Mouse (Mus musculus): ENCODE measurements around the gene Grik1.

The Grik1 gene

DNA sequence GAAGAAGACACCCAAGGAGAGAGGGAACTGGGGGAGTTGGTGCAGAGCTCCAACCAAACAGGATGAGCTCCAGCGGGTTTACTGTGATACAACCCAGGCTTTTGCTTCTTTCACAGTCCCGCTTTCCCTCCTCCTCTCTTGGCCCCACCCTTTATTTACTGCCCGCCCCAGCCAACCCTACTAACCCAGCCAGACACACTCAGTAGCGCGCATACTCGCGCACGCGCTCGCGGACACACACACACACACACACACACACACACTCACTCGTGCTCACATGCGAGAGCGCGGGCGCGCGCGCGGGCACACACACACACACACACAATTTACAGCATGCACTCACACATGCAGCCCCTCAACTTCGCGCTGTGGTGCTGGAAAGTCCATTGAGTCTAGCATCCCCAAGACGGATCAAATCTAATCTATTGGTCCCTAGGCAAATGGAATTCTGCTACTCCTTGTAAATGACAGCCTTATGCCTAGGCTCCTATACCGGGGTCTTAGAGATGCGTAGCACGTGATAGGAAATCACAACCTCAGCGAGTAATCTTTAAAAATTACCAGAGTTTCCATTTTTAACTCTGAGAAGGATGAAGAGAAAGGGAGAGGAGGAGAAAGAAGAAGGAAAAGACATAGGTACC is at the start of gene Grik1:
Gene Grik1, minus strand, starts transcription at position 134 of the 641 bp plus-strand sequence.
- in situ Hi-C loops (cut with MboI; ENCODE audit: unreplicated experiment in 2 of 2) = no loop called here

- in situ Hi-C loops (cut with MboI; ENCODE audit: unreplicated experiment in 2 of 2) = no loop called here
These were observed 4.1 kb upstream of the Grik1 start for GRCm38 (mm10) chr16:88294209-88294608.

DNA sequence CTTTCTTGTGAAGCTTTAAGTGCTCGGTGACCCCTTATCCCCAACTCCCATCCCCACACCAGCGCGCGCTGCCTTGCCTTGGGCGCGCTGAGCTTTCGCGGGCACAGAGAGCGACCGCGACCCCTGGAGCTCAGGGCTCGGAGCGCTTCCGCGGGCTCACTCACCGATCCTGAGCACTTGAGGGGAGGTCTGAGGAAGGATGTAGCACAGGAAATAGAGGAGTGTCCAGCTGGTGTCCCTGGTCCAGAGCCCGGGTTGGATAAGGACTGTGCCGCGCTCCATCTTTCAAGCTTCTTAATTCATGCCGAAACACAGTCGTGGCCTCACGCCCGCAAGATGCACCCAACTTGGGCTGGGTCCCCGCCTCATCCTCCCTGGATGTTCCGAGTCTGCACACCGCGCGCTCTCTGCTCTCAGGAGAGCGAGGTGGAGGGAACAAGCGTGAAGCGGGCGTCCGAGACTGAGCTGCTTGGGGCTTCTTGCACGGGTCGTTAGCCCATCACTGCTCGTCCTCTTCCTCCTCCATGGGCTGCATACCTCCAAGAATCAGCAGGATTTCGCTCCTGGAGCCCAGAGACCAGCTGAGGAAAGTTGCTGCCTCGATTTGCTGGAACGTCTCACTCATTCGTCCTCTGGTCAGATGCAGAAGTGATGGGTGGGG is 514 bp downstream of the Grik1 start:
- in situ Hi-C loops (cut with MboI; ENCODE audit: unreplicated experiment in 2 of 2) = no loop called here

- in situ Hi-C loops (cut with MboI; ENCODE audit: unreplicated experiment in 2 of 2) = no loop called here
These were observed 31.7 kb downstream of the Grik1 start for GRCm38 (mm10) chr16:88258407-88258806.

DNA sequence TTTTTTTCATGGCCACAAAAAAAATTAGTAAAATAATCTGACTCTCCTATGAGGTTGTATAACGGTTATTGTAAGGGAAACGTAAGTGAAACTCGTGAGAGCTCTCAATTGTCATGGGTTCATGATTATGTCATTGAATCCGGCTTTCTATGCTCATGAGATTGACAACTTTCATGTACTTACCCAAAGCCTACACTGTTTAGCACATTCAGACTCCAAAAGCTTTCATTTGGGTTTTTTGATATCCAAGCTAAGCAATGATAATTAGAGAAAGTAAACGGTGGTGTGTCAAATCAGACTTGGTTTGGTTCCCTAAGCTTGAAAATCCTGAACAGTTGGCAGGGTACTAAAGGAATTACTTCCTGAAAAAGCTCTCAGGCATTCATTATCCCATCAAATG is 33.0 kb downstream of the Grik1 start:
- in situ Hi-C loops (cut with MboI; ENCODE audit: unreplicated experiment in 2 of 2) = no loop called here

DNA sequence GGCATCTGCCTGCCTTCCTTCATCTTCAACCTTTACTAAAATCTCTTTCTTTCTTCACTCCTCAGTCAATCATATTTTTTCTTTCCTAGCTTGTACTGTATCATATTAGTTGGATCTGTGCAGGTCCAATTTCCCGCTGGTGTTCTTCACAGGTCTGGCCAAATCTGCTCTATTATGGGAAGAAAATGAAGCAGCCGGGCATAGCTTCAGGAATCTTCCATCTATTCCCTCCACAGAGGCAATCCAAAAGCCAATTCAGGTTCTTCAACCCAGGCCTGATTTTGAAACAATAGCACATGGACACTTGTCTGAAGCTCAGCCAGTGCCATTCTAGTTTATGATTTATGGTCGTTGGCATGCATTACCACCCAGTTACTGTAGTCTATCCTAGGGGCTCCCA is 34.0 kb downstream of the Grik1 start:
- in situ Hi-C loops (cut with MboI; ENCODE audit: unreplicated experiment in 2 of 2) = no loop called here

GRCm38 (mm10) chr16:88252676-88253075 is 37.4 kb downstream of the Grik1 start:
- in situ Hi-C loops (cut with MboI; ENCODE audit: unreplicated experiment in 2 of 2) = no loop called here

DNA sequence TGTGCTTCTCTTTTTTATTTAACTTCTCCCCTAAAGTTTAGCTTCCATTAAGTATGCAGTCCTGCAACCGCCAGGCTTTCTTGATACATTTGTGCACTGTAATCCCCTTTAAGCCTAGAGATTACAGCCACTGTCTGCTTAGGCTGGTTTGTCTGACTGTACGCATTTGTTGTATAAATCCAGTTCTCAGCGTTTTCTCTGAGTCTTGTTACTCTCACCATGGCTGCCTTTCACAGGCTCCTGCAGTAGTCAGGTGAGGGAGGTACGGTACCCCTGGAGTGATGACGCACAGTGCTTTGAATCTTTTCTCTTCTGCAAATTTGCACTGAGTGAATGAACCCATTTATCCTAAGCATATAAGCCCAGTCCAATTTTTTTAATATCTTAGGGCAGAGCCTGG is 39.0 kb downstream of the Grik1 start:
- in situ Hi-C loops (cut with MboI; ENCODE audit: unreplicated experiment in 2 of 2) = no loop called here

- in situ Hi-C loops (cut with MboI; ENCODE audit: unreplicated experiment in 2 of 2) = no loop called here
These were observed 40.2 kb downstream of the Grik1 start for GRCm38 (mm10) chr16:88249825-88250224.

DNA sequence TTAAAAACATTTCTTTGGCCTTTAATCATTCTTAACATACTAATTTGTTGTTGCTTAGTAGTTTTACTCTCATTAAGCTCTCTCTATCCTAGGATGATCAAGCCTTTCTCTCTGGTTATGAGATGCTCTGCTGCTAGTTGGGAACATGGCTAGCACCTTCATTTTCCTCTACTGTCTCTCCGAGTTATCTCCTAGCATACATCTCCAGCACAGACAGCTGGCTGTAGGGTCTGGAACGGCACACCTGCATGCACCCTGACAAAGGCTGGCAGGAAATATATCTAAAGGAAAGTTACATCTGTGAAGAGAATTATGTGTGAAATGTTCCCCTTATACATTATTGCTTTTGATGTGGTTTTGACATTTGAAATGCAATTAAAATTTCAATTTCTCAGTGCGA is 42.5 kb downstream of the Grik1 start:
- in situ Hi-C loops (cut with MboI; ENCODE audit: unreplicated experiment in 2 of 2) = no loop called here

GRCm38 (mm10) chr16:88244658-88245057 is 45.4 kb downstream of the Grik1 start:
- in situ Hi-C loops (cut with MboI; ENCODE audit: unreplicated experiment in 2 of 2) = no loop called here

- in situ Hi-C loops (cut with MboI; ENCODE audit: unreplicated experiment in 2 of 2) = no loop called here
These were observed 64.4 kb downstream of the Grik1 start for GRCm38 (mm10) chr16:88225616-88226015.

- in situ Hi-C loops (cut with MboI; ENCODE audit: unreplicated experiment in 2 of 2) = loop anchor here in 1 of 2 experiments (25.0 kb wide), 1 partner anchor 710 kb away; no protein-coding TSS in a partner anchor
These were observed 68.1 kb downstream of the Grik1 start for GRCm38 (mm10) chr16:88221932-88222331.

DNA sequence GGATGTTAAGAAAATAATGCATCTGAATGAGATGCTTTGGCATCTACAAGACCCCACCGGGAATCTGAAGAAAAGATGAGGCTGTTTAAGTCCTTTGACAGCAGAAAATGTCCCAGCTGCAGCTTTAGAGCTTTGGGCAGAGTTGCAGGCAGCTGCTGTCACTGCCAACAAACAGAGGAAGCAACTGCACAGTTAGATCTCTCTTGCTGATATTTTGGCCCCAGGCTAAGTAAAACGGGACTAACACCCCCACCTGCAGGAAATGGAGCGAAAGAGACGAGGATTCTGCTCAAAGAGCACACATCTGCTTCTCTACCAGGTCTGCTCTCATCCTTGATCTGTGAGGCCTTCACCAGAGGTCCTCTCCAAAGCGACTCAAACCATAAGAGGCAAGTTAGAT is 77.5 kb downstream of the Grik1 start:
- in situ Hi-C loops (cut with MboI; ENCODE audit: unreplicated experiment in 2 of 2) = loop anchor here in 1 of 2 experiments (25.0 kb wide), 1 partner anchor 700 kb away; no protein-coding TSS in a partner anchor

- in situ Hi-C loops (cut with MboI; ENCODE audit: unreplicated experiment in 2 of 2) = loop anchor here in 1 of 2 experiments (25.0 kb wide), 1 partner anchor 700 kb away; no protein-coding TSS in a partner anchor
These were observed 78.2 kb downstream of the Grik1 start for GRCm38 (mm10) chr16:88211852-88212251.

DNA sequence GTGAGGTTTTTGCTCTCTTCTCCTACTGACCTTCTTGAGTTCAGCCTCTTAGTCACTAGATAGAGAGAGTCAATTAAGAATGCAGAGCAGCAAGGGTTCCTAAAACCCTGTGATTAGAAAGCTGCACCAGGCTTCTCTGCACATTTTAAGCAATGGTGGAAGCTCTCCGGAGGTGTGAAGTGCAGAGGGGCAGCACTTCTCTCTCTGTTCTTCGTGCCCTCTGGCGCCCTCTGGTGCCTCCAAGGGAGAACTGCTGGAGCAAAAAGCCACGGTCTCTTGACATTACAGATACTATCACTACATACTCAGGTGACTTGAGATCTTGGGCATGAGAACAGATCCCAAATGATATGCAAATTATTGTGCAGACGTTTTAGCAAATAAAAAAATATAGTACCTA is 85.7 kb downstream of the Grik1 start:
- in situ Hi-C loops (cut with MboI; ENCODE audit: unreplicated experiment in 2 of 2) = loop anchor here (10.0 to 25.0 kb wide), 2 partner anchors 690 to 692 kb away; no protein-coding TSS in a partner anchor

DNA sequence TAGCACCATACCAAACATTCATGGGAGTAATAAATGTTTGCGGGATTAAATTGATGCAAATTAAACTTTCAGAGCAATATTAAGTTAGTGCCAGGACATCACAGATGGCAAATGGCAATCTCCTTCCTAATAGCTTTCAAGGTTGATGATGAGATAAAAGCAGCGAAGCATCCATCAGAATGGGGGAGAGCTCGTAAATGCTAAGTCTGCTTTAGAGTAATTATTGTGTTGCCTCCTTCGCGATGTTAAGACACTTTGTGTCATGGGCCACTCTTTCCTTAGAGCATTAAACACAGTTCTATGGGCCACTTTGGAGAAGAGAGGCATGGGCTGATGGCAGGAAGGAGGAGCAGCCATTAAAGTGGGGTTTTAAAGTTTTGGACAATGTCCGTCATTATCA is 86.1 kb downstream of the Grik1 start:
- in situ Hi-C loops (cut with MboI; ENCODE audit: unreplicated experiment in 2 of 2) = loop anchor here (10.0 to 25.0 kb wide), 2 partner anchors 689 to 692 kb away; no protein-coding TSS in a partner anchor

DNA sequence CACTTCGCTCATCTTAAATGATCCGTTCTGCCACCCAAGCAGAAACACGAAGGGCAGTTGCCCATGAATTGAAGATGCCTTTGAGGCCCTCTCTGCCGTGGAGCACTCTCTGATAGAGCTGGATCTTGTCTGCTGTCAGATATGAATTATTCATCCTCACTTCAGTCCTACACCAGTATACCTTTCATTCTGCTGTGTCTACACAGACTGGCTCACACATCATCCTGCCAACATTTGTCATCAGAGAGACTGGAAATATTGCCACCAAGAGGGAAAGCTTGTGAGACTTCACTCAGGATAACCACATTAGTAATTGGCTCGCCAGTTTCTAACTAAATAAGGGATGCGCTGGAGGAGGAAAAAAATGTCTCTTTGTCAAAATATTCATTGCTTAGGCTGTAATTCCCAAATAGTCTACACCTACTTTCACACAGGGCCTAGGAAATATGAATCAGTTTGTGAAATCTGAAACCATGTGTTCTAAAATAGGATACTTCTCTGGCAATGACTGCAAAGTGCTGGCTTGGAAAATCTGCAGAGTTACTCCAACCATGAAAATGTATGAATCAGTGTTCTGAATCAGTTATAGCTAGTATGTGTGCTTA is 102.5 kb downstream of the Grik1 start:
- in situ Hi-C loops (cut with MboI; ENCODE audit: unreplicated experiment in 2 of 2) = no loop called here

GRCm38 (mm10) chr16:88178813-88179212 is 111.3 kb downstream of the Grik1 start:
- in situ Hi-C loops (cut with MboI; ENCODE audit: unreplicated experiment in 2 of 2) = no loop called here

GRCm38 (mm10) chr16:88177364-88177763 is 112.7 kb downstream of the Grik1 start:
- in situ Hi-C loops (cut with MboI; ENCODE audit: unreplicated experiment in 2 of 2) = no loop called here

DNA sequence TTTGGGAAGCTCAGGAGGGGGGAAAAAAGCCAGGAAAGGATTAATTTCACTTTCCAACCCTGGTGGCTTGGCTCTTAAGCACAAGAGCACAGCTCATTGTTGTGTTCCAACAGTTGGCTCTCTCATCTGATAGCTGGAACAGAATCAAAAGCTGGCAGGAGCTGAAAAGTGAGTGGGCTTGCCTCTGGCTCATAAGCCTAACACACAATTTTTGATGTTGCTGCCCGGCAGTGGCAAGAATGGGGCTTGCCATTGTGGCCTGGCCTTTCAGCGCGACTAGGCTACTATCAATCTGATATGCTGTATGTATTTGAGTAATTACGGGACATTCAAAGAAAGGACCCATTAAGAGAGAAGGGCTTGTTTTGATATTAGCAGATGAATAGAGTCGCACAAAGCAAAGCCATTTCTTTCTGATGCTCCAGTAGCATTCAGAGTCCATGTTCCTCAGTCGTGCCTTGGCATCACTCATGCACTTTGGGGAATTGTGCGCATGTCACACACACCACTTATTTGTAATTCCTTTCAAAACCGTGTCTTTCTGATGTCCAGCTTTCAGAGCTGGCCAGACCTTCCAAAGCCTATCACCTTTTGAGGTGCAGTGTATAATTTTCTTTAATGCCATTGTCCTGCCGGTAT is 115.9 kb downstream of the Grik1 start:
- in situ Hi-C loops (cut with MboI; ENCODE audit: unreplicated experiment in 2 of 2) = no loop called here

Data from v-Abl transformed pro-B cells (cell line).